Mouse (Mus musculus) splenic B cell, adult 2 months (primary cell): Measurements from ENCODE around the gene Plgrkt.

ENCODE experiments used
- DNase-seq: peaks from one replicate; pipeline ENCODE4 v3.0.0-alpha.2; 2011; ENCODE audit warnings: low read depth, low spot score
- H3K27me3 ChIP-seq: 2 replicates; pipeline ENCODE4 v1.6.1; 2012; ENCODE audit warnings: mild to moderate bottlenecking, low read length, moderate library complexity, mixed read lengths; ENCODE audit not compliant: control insufficient read depth, poor library complexity, insufficient read depth, severe bottlenecking
- H3K36me3 ChIP-seq: 2 replicates; pipeline ENCODE4 v1.6.1; 2012; ENCODE audit warnings: mild to moderate bottlenecking, low read length, moderate library complexity, mixed read lengths; ENCODE audit not compliant: control insufficient read depth, poor library complexity, insufficient read depth, severe bottlenecking

Gene Plgrkt

DNA sequence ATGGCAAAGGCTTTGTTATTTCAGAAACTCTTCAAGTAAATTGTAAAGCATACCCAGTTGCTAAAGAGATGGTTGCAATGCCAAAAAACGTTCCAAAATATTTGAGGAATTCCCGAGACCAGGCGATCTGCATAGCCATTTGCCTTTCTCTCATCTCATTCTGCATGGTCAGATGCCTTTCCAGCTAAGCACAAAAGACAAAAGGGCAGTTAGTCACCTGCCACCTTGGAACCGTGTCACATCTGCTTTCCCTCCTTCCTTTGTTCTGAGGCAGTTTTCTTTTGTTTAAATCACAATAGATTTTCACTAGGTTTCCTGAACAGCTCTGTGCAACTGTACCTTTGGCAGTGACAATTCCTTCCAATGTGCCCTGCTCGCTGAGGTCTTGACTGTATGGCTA lies 16.2 kb downstream of the Plgrkt start:
- Histone ChIP-seq H3K36me3 (peaks cover 24% of the 10 kb centered on the region), H3K27me3 (no peaks in the 10 kb centered on the region)
- no peak for DNase-seq

- Histone ChIP-seq H3K27me3 (no peaks in the 10 kb centered on the region), H3K36me3 (peaks cover 16% of the 10 kb centered on the region)
- DNase-seq = no peak
Observed at GRCm38 (mm10) chr19:29345636-29346035, 21.6 kb downstream of the Plgrkt start.

DNA sequence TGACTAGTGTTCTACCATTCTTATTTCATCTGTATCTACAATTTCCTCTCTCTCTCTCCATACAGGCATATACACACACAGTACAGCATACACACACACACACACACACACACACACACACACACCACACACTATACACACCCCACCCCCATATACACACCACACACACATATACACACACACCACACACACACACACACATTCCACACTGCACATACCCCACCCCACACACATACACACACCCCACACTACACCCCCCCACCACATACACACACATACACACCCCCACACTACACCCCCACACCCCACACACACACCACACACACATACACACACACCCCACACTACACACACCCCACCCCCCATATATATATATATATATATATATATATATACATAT lies 22.3 kb downstream of the Plgrkt start:
- no peaks in the 10 kb centered on the region for H3K27me3 ChIP-seq
- H3K36me3 ChIP-seq = peaks cover 11% of the 10 kb centered on the region
- DNase-seq = no peak

DNA sequence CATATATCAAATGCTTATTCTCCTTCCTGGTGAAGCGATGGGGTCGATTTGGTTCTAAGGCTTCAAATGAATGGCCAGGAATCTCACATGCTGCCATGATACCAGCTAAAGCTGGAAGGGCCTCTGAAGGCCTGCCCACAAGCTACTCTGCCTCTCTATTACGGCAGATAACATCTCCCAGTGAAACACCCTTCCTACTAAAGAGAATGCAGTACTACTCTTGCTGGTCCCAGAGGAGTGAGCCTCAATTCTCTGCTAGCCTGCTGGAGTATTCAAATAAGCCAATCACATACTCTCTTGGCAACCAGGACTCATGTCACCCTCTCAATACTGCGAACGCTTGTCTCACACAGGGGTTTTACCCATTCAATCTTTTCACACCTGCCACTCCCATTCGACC lies 24.9 kb downstream of the Plgrkt start:
- no peaks in the 10 kb centered on the region for H3K36me3 ChIP-seq
- H3K27me3 ChIP-seq = no peaks in the 10 kb centered on the region
- no peak for DNase-seq

DNA sequence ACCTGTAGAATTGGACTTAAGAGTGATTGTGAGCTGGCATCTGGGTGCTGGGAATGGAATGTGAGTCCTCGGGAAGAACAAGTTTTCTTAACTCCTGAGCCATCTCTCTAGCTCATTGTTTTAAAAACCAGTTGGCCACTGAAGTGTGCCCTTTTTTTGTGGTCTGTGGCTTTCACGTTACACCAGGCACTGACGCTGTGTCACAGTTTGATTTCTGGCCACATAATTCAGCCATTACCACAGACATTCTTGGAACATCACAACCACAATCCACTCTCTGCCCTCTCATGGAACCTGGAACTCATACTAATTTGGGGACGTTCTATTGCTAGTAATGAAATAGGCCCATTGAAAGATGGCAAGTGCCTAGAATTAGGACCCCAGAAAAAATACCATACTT lies 26.2 kb downstream of the Plgrkt start:
- no peaks in the 10 kb centered on the region for H3K36me3 ChIP-seq
- DNase-seq = no peak
- H3K27me3 ChIP-seq = no peaks in the 10 kb centered on the region

- no peak for DNase-seq
Observed at GRCm38 (mm10) chr19:29336624-29337023, 30.6 kb downstream of the Plgrkt start.

DNA sequence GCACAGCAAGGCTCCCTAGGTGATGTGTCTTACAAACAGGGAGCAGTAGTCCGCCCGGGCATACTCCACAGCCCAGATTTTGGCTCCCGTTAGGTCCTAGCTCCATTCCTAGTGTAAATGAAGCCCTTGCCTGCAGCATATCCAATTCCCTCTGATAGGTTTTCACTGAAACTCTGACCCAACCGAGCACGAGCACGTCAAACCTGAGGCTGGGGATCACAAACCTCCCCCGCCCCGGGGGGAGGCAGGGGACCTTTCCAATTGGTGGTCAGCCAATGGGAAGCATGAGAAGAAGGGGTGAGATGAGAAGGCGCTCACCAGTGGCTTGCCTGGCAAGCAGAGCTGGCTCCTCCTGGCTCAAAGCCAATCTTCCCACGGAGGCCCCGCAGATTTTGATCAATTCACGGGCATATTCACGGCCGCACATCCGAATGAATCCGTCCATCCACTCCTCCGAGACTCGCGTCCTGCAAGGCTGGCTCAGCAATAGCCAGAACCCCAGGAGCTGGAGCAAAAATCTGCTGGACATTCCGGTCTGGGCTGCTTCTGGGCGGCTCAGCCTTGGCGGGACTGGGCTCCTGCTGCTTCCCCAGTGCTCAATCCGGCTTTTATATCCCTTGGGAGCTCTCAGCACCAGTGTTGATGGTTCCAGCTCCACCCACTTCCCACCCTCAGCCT lies 33.0 kb downstream of the Plgrkt start, which contains the start of gene Rln1:
TSS of gene Rln1 (minus strand) at position 603 of the 678 bp plus-strand sequence.
- DNase-seq = no peak
- H3K36me3 ChIP-seq = no peaks in the 10 kb centered on the region
- no peaks in the 10 kb centered on the region for H3K27me3 ChIP-seq

More at GRCm38 (mm10) chr19:29336624-29337023, 30.6 kb downstream of the Plgrkt start:
- no peaks in the 10 kb centered on the region for H3K27me3 ChIP-seq
- no peaks in the 10 kb centered on the region for H3K36me3 ChIP-seq

DNA sequence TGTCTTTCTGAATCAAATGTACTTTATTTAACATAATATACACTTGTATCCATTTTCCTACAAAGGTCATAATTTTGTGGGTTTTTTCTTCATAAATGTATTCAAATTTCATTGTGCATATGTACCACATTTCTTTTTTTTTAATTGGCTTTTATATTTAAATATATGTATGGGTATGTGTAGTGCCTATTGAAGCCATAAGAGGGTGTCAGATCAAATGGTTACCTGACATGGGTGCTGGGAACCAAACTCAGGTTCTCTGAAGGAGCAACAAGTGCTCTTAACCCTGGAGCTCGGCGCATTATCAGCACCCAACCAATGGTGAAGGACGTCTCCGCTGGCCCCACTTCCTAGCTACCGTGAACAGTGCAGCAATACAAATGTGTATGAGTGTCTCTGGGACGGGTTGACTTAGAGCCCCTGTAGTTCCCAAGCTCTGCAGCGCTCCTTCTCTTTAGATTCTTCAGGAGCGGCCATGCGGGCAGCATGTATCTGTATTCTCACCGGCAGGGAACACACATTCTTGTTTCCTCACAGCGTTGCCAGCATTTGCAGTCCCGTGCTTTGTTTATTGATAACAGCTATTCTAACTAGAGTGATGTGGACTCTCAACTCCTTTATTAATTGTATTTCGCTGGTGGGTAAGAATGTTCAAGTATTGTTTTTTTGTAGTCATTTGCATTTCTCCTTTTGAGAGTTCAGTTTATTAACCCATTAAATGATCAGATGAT lies 40.2 kb downstream of the Plgrkt start:
- Histone ChIP-seq H3K36me3 (no peaks in the 10 kb centered on the region), H3K27me3 (no peaks in the 10 kb centered on the region)
- no peak for DNase-seq

- H3K36me3 ChIP-seq = no peaks in the 10 kb centered on the region
- H3K27me3 ChIP-seq = no peaks in the 10 kb centered on the region
- DNase-seq = no peak
Observed at GRCm38 (mm10) chr19:29326396-29326795, 40.8 kb downstream of the Plgrkt start.

DNA sequence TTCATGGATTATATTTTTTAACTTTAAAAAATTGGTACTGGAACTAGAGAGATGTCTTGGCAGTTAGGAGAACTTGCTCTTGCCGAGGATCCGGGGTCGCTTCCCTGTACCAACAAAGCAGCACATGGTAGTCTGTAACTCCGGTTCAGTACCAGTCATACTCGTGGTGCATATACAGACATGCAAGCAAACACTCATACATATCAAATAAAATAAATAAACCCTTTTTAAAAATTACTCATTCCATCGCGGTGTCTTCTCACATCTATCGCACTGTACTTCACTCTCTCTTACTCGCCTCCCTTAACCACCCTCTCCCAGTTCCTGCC lies 41.4 kb downstream of the Plgrkt start:
- no peak for DNase-seq
- Histone ChIP-seq H3K27me3 (no peaks in the 10 kb centered on the region), H3K36me3 (no peaks in the 10 kb centered on the region)

DNA sequence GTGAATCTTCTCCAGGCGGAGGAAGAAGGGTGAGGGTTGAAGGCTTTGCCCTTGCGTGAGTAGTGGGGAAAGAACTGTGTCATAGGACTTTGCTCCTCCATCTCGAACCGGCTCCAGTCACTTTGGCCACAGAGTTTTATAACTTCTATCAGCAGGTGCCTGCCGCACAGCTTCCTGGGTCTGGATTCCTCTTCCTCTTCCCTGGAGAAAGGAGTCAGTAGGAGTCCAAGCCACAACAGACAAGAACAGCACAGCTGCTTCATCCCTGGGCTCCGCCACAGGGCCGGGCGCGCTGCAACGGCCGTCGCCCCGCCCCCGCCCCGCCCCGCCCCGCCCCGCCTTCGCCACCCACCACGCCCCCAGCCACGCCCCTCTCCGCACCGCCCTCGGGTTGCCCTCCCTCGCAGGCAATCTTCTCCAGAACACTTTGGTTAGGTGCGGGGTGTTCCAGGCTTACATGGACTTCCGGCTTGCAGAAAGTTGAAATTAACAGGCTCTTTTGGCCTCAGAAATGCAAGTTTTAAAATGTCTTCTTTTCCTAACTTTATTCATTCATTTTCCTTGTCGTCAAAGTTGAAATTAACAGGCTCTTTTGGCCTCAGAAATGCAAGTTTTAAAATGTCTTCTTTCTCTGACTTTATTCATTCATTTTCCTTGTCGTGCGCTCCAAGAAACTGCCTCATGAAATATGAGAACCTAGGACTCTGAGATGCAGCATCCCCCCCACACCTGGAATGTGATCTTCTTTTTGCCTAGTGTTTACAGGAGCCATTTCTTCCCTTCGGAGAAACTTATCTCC lies 41.9 kb downstream of the Plgrkt start, which contains the start of gene Insl6:
TSS of gene Insl6 (minus strand) at position 304 of the 799 bp plus-strand sequence.
- no peaks in the 10 kb centered on the region for H3K27me3 ChIP-seq
- DNase-seq = peak; percentile 74

GRCm38 (mm10) chr19:29323416-29324049 lies 43.7 kb downstream of the Plgrkt start:
- H3K36me3 ChIP-seq = no peaks in the 10 kb centered on the region
- peak; percentile 65 for DNase-seq
- no peaks in the 10 kb centered on the region for H3K27me3 ChIP-seq

More for the DNA sequence above, 41.9 kb downstream of the Plgrkt start, which contains the start of gene Insl6:
- H3K36me3 ChIP-seq = no peaks in the 10 kb centered on the region

GRCm38 (mm10) chr19:29312661-29313060 lies 54.5 kb downstream of the Plgrkt start:
- DNase-seq = no peak
- H3K27me3 ChIP-seq = no peaks in the 10 kb centered on the region
- peaks cover 8% of the 10 kb centered on the region; the same call in 1 of the 2 replicates for H3K36me3 ChIP-seq

DNA sequence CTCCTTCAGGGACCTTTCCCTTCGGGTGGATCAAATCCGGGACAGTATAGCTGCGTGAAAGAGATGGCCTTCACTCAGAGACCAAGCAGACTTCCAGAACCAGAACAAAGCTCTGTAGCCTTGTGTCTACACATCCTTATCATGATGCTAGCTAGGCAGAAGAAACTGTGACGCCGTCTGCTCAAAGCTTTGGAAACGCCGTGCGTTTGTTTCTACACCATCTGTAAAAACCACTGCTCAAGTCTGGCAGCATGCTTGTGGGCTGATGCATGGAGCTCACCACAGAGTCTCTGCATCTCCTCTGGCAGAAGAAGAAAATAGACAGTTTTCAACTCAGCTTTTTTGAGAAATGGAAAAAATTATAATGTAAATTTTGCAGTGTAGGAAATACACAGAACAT lies 55.4 kb downstream of the Plgrkt start:
- H3K27me3 ChIP-seq = no peaks in the 10 kb centered on the region
- DNase-seq = no peak
- peaks cover 8% of the 10 kb centered on the region; the same call in 1 of the 2 replicates for H3K36me3 ChIP-seq
